Mouse (Mus musculus) limb, embryonic 14.5 days (tissue): ENCODE results near the gene Gm20388. TPM values are rescaled to one million over a fixed set of nuclear protein-coding genes. Genes with fewer than 3 reads are reported as not detected.

Experiments used
- ATAC-seq: fragments of 200-750 bp; cut with Nextera tagmentation; 2 replicates; pipeline ENCODE4 v1.8.0; 2017; ENCODE audit warnings: low read depth, moderate number of reproducible peaks, moderate TSS enrichment; ENCODE audit not compliant: low FRiP score
- DNase-seq: peaks from one replicate; pipeline ENCODE4 v3.0.0-alpha.2; 2015; ENCODE audit warnings: low spot score
- H3K27ac ChIP-seq: fragments of 300-500 bp; sonication (generic); replicated peaks from 2 replicates; pipeline ENCODE4 v1.5.1; 2014; ENCODE audit warnings: low read depth, mild to moderate bottlenecking, low read length, moderate library complexity, mixed read lengths
- H3K27me3 ChIP-seq: fragments of 300-500 bp; sonication (generic); 2 replicates; pipeline ENCODE4 v1.6.1; 2014; ENCODE audit warnings: low read length, mixed read lengths; ENCODE audit not compliant: control insufficient read depth, insufficient read depth
- H3K36me3 ChIP-seq: fragments of 300-500 bp; sonication (generic); 2 replicates; pipeline ENCODE4 v1.6.1; 2014; ENCODE audit warnings: mild to moderate bottlenecking, low read length, moderate library complexity, mixed read lengths; ENCODE audit not compliant: control insufficient read depth, insufficient read depth
- H3K4me1 ChIP-seq: fragments of 300-500 bp; sonication (generic); 2 replicates; pipeline ENCODE4 v1.6.1; 2014; ENCODE audit warnings: antibody characterized with exemption, low read length, mixed read lengths; ENCODE audit not compliant: control insufficient read depth, insufficient read depth
- H3K4me2 ChIP-seq: fragments of 300-500 bp; sonication (generic); replicated peaks from 2 replicates; pipeline ENCODE4 v1.6.1; 2014; ENCODE audit warnings: low read depth, mild to moderate bottlenecking, low read length, moderate library complexity; ENCODE audit not compliant: severe bottlenecking
- H3K4me3 ChIP-seq: fragments of 300-500 bp; sonication (generic); replicated peaks from 2 replicates; pipeline ENCODE4 v1.5.1; 2014; ENCODE audit warnings: low read length
- H3K9ac ChIP-seq: fragments of 300-500 bp; sonication (generic); 2 replicates; pipeline ENCODE4 v1.6.1; 2014; ENCODE audit warnings: mild to moderate bottlenecking, low read depth, low read length, moderate library complexity; ENCODE audit not compliant: severe bottlenecking
- H3K9me3 ChIP-seq: fragments of 300-500 bp; sonication (generic); 2 replicates; pipeline ENCODE4 v1.6.1; 2016; ENCODE audit warnings: low read length; ENCODE audit not compliant: control insufficient read depth
- POLR2A ChIP-seq: fragments of 200-500 bp; IDR thresholded peaks from 2 replicates; pipeline ENCODE4 v1.8.0; 2012; ENCODE audit warnings: inconsistent platforms, mild to moderate bottlenecking, moderate library complexity, borderline replicate concordance; ENCODE audit not compliant: insufficient read depth, insufficient read length; ENCODE audit errors: extremely low read depth
- WGBS: fragments of 180-500 bp; shearing (Covaris S2); extraction: QIAGEN DNeasy Blood & Tissue Kit; methylation state at CpG from one replicate; pipeline ENCODE4 v1.1.7; 2014; 5-methylcytosine and 5-hydroxymethylcytosine counted together
- polyA plus RNA-seq, 2 experiments: library from polyadenylated mRNA; depleted of rRNA in 1 of 2; stranded (reverse) in 1 of 2; unstranded in 1 of 2; fragments of >200 nt; fragmentation: Nextera tagmentation in 1 of 2; extraction: Ambion mirVana in 1 of 2; gene quantifications; 2 replicates each; pipeline versions ENCODE4 v1.2.1 to v1.2.3; 2012 to 2014

The Gm20388 gene
- polyA plus RNA-seq, 2 experiments, result 1.9 to 49.9 TPM

GRCm38 (mm10) chr8:120017349-120017748 is 106.7 kb downstream of the Gm20388 start:
- ATAC-seq (no peak), DNase-seq (no peak)
- H3K9ac ChIP-seq, result no peak overlapping the region
- WGBS, result 90% methylated on average over 13 of the region's 13 CpGs
- no peaks in the 10 kb centered on the region for H3K27me3 ChIP-seq
- no peaks in the 10 kb centered on the region for H3K36me3 ChIP-seq
- H3K4me2 ChIP-seq, result no peak overlapping the region
- H3K4me3 ChIP-seq, result no peak overlapping the region
- no peak overlapping the region for H3K27ac ChIP-seq
- H3K9me3 ChIP-seq, result no peaks in the 10 kb centered on the region
- H3K4me1 ChIP-seq, result peaks cover 29% of the 10 kb centered on the region
- no peak for TF ChIP-seq POLR2A

- Histone ChIP-seq H3K27me3 (no peaks in the 10 kb centered on the region), H3K9ac (no peak overlapping the region), H3K27ac (no peak overlapping the region), H3K36me3 (no peaks in the 10 kb centered on the region), H3K9me3 (no peaks in the 10 kb centered on the region), H3K4me2 (no peak overlapping the region), H3K4me1 (peaks cover 29% of the 10 kb centered on the region), H3K4me3 (no peak overlapping the region)
- DNase-seq (no peak), ATAC-seq (no peak)
- no peak for TF ChIP-seq POLR2A
- 96% methylated on average over 6 of the region's 6 CpGs for WGBS
These were observed 107.1 kb downstream of the Gm20388 start for GRCm38 (mm10) chr8:120017786-120018185.

GRCm38 (mm10) chr8:120018379-120018778 is 107.7 kb downstream of the Gm20388 start:
- Histone ChIP-seq H3K4me3 (no peak overlapping the region), H3K9ac (no peak overlapping the region), H3K36me3 (no peaks in the 10 kb centered on the region), H3K4me1 (peaks cover 26% of the 10 kb centered on the region), H3K9me3 (no peaks in the 10 kb centered on the region), H3K27me3 (no peaks in the 10 kb centered on the region), H3K4me2 (no peak overlapping the region), H3K27ac (no peak overlapping the region)
- DNase-seq (no peak), ATAC-seq (no peak)
- WGBS, result 92% methylated on average over 6 of the region's 6 CpGs
- no peak for TF ChIP-seq POLR2A

GRCm38 (mm10) chr8:120019297-120019696 is 108.7 kb downstream of the Gm20388 start:
- Histone ChIP-seq H3K36me3 (no peaks in the 10 kb centered on the region), H3K27me3 (no peaks in the 10 kb centered on the region), H3K4me2 (no peak overlapping the region), H3K27ac (no peak overlapping the region), H3K9ac (no peak overlapping the region), H3K4me3 (no peak overlapping the region), H3K4me1 (peaks cover 21% of the 10 kb centered on the region), H3K9me3 (no peaks in the 10 kb centered on the region)
- no peak for ATAC-seq
- DNase-seq, result no peak
- WGBS, result 87% methylated on average over 5 of the region's 5 CpGs
- no peak for TF ChIP-seq POLR2A

- no peaks in the 10 kb centered on the region for H3K9me3 ChIP-seq
- WGBS, result 76% methylated on average over 7 of the region's 7 CpGs
- no peaks in the 10 kb centered on the region for H3K27me3 ChIP-seq
- 0 out of 2 replicates have a peak overlapping the region, but pooled peaks have one; percentile 3 for H3K27ac ChIP-seq
- H3K9ac ChIP-seq, result no peak overlapping the region
- no peaks in the 10 kb centered on the region for H3K36me3 ChIP-seq
- peaks cover 15% of the 10 kb centered on the region; the same call in 1 of the 2 replicates for H3K4me1 ChIP-seq
- no peak overlapping the region for H3K4me2 ChIP-seq
- H3K4me3 ChIP-seq, result no peak overlapping the region
- no peak for ATAC-seq
- DNase-seq, result no peak
- TF ChIP-seq POLR2A, result no peak
These were observed 109.7 kb downstream of the Gm20388 start for GRCm38 (mm10) chr8:120020298-120020697.

- no peak for TF ChIP-seq POLR2A
- Histone ChIP-seq H3K27ac (no peak overlapping the region), H3K9me3 (no peaks in the 10 kb centered on the region), H3K36me3 (no peaks in the 10 kb centered on the region), H3K27me3 (no peaks in the 10 kb centered on the region), H3K4me1 (peaks cover 10% of the 10 kb centered on the region; the same call in 1 of the 2 replicates), H3K4me3 (no peak overlapping the region), H3K9ac (no peak overlapping the region), H3K4me2 (no peak overlapping the region)
- 90% methylated on average over 5 of the region's 5 CpGs for WGBS
- ATAC-seq (no peak), DNase-seq (no peak)
These were observed 115.6 kb downstream of the Gm20388 start for GRCm38 (mm10) chr8:120026199-120026598.
